Mouse (Mus musculus): Measurements from ENCODE around the gene Pgm5. TPM values are rescaled to one million over a fixed set of nuclear protein-coding genes. Genes with fewer than 3 reads are reported as not detected.

Pgm5 gene
- total RNA-seq, 2 experiments from 2014 or later: 3.1 to 4.3 TPM

- intact Hi-C loops (cut with DNase I): no loop called here
- no peak for DNase-seq (ENCODE audit: extremely low spot score in 1 of 2, low spot score in 2 of 2)
These were observed 68.0 kb downstream of the Pgm5 start for GRCm38 (mm10) chr19:24793545-24794139.

GRCm38 (mm10) chr19:24792876-24793275, 68.8 kb downstream of the Pgm5 start:
- intact Hi-C loops (cut with DNase I): no loop called here
- no peak for DNase-seq (ENCODE audit: extremely low spot score in 1 of 2, low spot score in 2 of 2)

DNA sequence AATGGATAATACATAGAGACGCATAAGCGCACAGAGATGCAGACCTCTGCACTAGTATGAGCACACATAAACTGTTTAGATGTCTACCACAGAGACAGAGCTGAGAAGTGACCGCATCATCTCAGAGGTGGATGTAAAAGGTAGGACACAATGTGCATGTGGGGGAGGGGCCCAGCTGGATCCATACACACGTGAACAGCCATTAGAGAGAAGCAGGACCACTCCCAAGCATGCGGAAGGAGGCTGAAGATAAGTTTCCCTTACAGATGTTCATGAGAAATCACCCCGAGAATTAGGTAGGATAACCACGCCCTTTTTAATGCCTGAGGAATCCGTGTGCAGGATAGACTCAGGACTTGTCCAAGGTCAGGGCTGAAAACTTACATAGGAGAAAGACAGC, 75.8 kb downstream of the Pgm5 start:
- no peak for DNase-seq (ENCODE audit: extremely low spot score in 1 of 2, low spot score in 2 of 2)
- intact Hi-C loops (cut with DNase I): no loop called here

DNA sequence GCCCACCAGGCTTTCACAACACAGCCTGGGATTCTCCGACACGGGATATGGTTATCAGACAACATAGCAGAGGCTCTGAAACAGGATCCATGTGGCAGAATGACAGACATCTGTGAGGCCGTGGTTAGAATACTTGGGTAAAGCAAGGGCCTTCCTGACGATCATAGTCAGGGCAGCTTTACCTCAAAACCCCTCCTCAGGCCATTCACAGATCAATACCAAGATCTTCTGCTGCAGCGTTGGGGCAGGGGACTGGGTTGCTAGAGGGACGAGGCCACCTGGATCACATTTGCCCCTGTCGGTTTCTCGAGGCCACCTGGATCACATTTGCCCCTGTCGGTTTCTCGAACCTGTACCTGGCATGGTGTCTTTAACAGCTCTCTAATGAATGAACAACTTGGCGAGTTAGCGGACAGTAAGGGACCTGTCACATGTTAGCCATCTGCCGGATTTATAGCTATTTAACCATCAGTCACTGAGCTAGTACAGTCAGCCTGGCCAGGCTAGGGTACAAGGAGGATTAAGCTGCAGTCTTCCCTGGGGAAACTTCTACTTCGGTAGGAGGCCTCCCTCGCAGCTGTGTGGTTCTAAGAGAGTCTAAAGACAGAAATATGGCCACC, 76.5 kb downstream of the Pgm5 start:
- intact Hi-C loops (cut with DNase I): no loop called here

DNA sequence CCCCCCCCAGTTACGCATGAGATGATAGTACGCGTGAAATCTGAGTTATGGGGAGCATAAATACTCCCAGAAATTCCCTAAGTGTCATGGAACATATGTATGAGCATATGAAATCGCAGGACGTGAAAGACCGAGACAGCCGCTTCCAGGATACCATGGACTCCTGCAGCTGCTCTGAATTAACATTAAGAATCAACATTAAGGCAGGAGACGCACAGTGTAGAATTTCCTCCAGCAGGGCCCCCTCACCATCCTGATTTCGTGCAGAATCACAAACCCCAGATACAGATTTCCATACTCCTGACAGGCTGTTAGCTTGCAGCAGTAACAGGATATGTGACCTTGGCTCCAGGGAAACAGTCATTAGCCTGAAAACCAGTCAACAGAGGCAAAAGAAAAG, 77.9 kb downstream of the Pgm5 start:
- intact Hi-C loops (cut with DNase I): no loop called here
- DNase-seq (ENCODE audit: extremely low spot score in 1 of 2, low spot score in 2 of 2): peak in 1 of 2 experiments; percentile 5

More for the DNA sequence above, 76.5 kb downstream of the Pgm5 start:
- DNase-seq (ENCODE audit: extremely low spot score in 1 of 2, low spot score in 2 of 2): no peak

DNA sequence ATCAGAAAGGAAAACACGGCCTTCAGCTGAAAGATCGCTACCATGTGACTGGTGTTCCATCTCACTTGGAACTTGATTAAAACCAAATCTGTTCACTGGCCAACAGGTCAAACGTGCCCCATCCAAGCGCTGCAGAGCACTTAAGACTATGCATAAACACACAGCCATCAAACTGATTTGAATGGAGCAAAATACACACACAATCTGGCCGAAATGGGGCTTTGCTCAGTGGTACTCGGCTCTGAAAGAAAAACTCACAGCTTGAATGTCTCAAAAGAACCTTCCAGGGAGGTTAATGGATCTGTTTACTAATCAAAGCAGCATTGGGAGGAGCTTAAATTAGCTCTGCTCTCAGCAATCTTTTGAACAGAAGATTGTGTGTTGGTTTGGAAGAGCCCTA, 81.7 kb downstream of the Pgm5 start:
- intact Hi-C loops (cut with DNase I): no loop called here
- no peak for DNase-seq (ENCODE audit: extremely low spot score in 1 of 2, low spot score in 2 of 2)

GRCm38 (mm10) chr19:24770345-24770744, 91.3 kb downstream of the Pgm5 start:
- intact Hi-C loops (cut with DNase I): no loop called here
- DNase-seq (ENCODE audit: extremely low spot score in 1 of 2, low spot score in 2 of 2): no peak

- DNase-seq (ENCODE audit: extremely low spot score in 1 of 2, low spot score in 2 of 2): no peak
- intact Hi-C loops (cut with DNase I): no loop called here
These were observed 94.3 kb downstream of the Pgm5 start for GRCm38 (mm10) chr19:24767401-24767800.

- intact Hi-C loops (cut with DNase I): no loop called here
- DNase-seq (ENCODE audit: extremely low spot score in 1 of 2, low spot score in 2 of 2): no peak
These were observed 99.0 kb downstream of the Pgm5 start for GRCm38 (mm10) chr19:24762473-24763149.

GRCm38 (mm10) chr19:24756627-24757026, 105.0 kb downstream of the Pgm5 start:
- no peak for DNase-seq (ENCODE audit: extremely low spot score in 1 of 2, low spot score in 2 of 2)
- intact Hi-C loops (cut with DNase I): no loop called here

- intact Hi-C loops (cut with DNase I): no loop called here
- no peak for DNase-seq (ENCODE audit: extremely low spot score in 1 of 2, low spot score in 2 of 2)
These were observed 107.2 kb downstream of the Pgm5 start for GRCm38 (mm10) chr19:24754440-24754785.

GRCm38 (mm10) chr19:24753617-24754439, 107.8 kb downstream of the Pgm5 start:
- intact Hi-C loops (cut with DNase I): no loop called here
- peak in 1 of 2 experiments; percentile 32 for DNase-seq (ENCODE audit: extremely low spot score in 1 of 2, low spot score in 2 of 2)

DNA sequence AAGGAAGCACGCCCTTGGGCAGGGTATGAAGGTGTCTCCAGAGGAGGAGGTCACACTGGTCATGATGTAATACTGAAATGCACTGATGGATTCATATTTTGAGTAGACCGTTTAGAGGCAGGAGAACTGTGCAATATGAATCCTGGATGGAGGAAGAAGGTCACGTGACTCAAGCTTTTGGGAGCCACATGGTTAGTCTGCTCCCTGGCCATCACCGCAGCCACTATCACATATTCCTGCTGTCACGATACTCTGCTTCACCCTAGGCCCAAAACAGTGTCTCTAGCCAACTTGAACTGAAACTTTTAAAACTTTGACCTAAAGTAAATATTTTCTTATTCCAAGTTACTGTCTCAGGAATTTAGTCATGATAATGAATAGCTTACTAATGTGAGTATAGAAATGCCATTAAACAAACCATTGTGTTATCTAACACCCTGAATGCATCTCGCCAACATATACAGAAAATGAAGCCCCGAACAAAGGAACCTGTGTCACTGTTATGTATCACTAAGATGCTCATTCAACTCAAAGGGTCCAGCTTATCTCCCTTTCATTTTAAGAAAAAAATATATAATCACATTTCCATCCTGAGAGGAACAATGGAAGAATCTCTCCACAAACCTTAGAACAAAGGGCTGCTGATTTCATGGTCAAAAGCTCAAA, 108.6 kb downstream of the Pgm5 start:
- intact Hi-C loops (cut with DNase I): no loop called here
- DNase-seq (ENCODE audit: extremely low spot score in 1 of 2, low spot score in 2 of 2): no peak

GRCm38 (mm10) chr19:24746266-24746875, 115.3 kb downstream of the Pgm5 start:
- intact Hi-C loops (cut with DNase I): no loop called here

GRCm38 (mm10) chr19:24742606-24743005, 119.0 kb downstream of the Pgm5 start:
- intact Hi-C loops (cut with DNase I): no loop called here
- no peak for DNase-seq (ENCODE audit: extremely low spot score in 1 of 2, low spot score in 2 of 2)

More at GRCm38 (mm10) chr19:24746266-24746875, 115.3 kb downstream of the Pgm5 start:
- DNase-seq (ENCODE audit: extremely low spot score in 1 of 2, low spot score in 2 of 2): no peak

- intact Hi-C loops (cut with DNase I): no loop called here
- no peak for DNase-seq (ENCODE audit: extremely low spot score in 1 of 2, low spot score in 2 of 2)
These were observed 122.9 kb downstream of the Pgm5 start for GRCm38 (mm10) chr19:24738786-24739185.

GRCm38 (mm10) chr19:24738026-24738425, 123.6 kb downstream of the Pgm5 start:
- intact Hi-C loops (cut with DNase I): no loop called here
- DNase-seq (ENCODE audit: extremely low spot score in 1 of 2, low spot score in 2 of 2): no peak

DNA sequence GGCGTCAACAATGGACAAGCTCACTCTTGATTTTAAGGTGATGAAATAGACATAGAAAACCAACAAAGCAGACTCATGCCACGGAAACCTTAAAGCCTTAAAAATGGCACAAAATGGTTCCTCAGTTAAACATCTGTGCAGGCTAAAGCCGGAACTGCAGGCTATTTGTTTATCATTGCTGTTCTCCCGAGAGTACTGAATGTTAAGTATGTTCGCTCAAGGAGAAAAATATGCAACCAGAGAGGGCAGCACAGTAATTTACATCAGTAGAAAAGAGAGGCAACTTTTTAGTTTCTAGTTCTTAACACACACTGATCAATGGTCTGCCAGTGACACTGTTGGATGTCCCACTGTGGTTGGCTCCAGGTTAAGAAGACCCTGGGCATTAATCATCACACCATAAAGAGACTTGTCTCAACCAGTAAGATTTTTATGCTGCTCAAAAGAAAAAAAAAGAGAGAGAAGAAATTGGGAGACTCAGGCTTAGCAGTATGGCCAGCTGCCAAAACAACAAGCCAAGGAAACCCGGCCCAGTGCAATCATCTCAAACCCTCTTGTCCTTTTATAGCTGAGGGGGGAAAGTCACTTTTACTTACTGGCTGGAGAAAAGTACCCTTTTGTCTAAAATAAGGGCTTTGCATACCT, 126.0 kb downstream of the Pgm5 start:
- intact Hi-C loops (cut with DNase I): no loop called here
- no peak for DNase-seq (ENCODE audit: extremely low spot score in 1 of 2, low spot score in 2 of 2)
